Mouse (Mus musculus) cerebellum, adult 2 months (tissue): ENCODE measurements around the gene Map9.

Experiments
- CTCF ChIP-seq: fragments of 200-500 bp; IDR thresholded peaks from 2 replicates; pipeline ENCODE4 v1.5.1; 2011; ENCODE audit warnings: low read depth, mild to moderate bottlenecking, control low read depth, low read length, moderate library complexity, borderline replicate concordance; ENCODE audit not compliant: insufficient read depth
- POLR2A ChIP-seq: fragments of 200-500 bp; IDR thresholded peaks from 2 replicates; pipeline ENCODE4 v1.6.1; 2011; ENCODE audit warnings: low read length, control low read depth, borderline replicate concordance; ENCODE audit not compliant: insufficient read depth

DNA sequence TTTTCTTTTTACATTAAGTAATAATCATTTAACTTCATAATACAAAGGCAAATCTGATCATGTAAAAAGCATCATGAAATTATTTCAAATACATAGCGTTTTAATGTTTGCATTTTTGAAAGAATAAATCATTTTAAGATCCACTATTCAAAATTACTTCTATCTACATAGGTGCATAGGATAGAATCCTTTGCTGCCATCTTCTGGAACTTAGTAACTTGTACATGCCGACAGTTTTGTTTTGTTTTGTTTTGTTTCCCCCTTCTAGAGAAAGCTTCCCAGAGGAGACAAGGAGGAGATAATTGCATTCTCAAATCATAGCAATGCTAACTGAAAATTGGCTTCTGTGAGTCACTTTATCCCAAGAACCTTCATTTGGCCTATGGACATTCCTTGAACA lies 7.5 kb upstream of the Map9 start:
- no peak for TF ChIP-seq CTCF
- no peak for TF ChIP-seq POLR2A
